Mouse (Mus musculus) heart, embryonic 13.5 days (tissue): ENCODE data around the gene Jtb. TPM values are rescaled to one million over a fixed set of nuclear protein-coding genes. Genes with fewer than 3 reads are reported as not detected.

Experiments
- ATAC-seq: fragments of 200-750 bp; cut with Nextera tagmentation; 2 replicates; pipeline ENCODE4 v1.8.0; 2017; ENCODE audit warnings: moderate TSS enrichment; ENCODE audit not compliant: insufficient number of reproducible peaks, low FRiP score, low TSS enrichment; ENCODE audit errors: extremely low read depth
- H3K27ac ChIP-seq: fragments of 300-500 bp; sonication (generic); replicated peaks from 2 replicates; pipeline ENCODE4 v1.5.1; 2015; ENCODE audit warnings: moderate library complexity, mild to moderate bottlenecking, inconsistent platforms
- H3K27me3 ChIP-seq: fragments of 300-500 bp; sonication (generic); replicated peaks from 2 replicates; pipeline ENCODE4 v1.6.1; 2015; ENCODE audit warnings: mild to moderate bottlenecking, inconsistent platforms
- H3K36me3 ChIP-seq: fragments of 300-500 bp; sonication (generic); 2 replicates; pipeline ENCODE4 v1.6.1; 2015; ENCODE audit warnings: mild to moderate bottlenecking, inconsistent platforms
- H3K4me1 ChIP-seq: fragments of 300-500 bp; sonication (generic); 2 replicates; pipeline ENCODE4 v1.6.1; 2015; ENCODE audit warnings: inconsistent platforms
- H3K4me2 ChIP-seq: fragments of 300-500 bp; sonication (generic); 2 replicates; pipeline ENCODE4 v1.6.1; 2015; ENCODE audit warnings: inconsistent platforms, mild to moderate bottlenecking, moderate library complexity
- H3K4me3 ChIP-seq: fragments of 300-500 bp; sonication (generic); 2 replicates; pipeline ENCODE4 v1.5.1; 2015; ENCODE audit warnings: moderate library complexity, mild to moderate bottlenecking, inconsistent platforms
- H3K9ac ChIP-seq: fragments of 300-500 bp; sonication (generic); 2 replicates; pipeline ENCODE4 v1.6.1; 2015; ENCODE audit warnings: inconsistent platforms, mild to moderate bottlenecking, moderate library complexity
- H3K9me3 ChIP-seq: fragments of 300-500 bp; sonication (generic); 2 replicates; pipeline ENCODE4 v1.6.1; 2016; ENCODE audit warnings: inconsistent platforms
- WGBS: fragments of 180-500 bp; shearing (Covaris S2); methylation state at CpG from one replicate; pipeline ENCODE4 v1.1.7; 2015; ENCODE audit warnings: mixed read lengths; 5-methylcytosine and 5-hydroxymethylcytosine counted together
- polyA plus RNA-seq: library from polyadenylated mRNA; unstranded; fragments of >200 nt; fragmentation: Nextera tagmentation; extraction: Ambion mirVana; gene quantifications from 2 replicates; pipeline ENCODE4 v1.2.1, GENCODE M21; 2015

The Jtb gene
- 72.2 and 78.9 TPM in 2 replicates for polyA plus RNA-seq

DNA sequence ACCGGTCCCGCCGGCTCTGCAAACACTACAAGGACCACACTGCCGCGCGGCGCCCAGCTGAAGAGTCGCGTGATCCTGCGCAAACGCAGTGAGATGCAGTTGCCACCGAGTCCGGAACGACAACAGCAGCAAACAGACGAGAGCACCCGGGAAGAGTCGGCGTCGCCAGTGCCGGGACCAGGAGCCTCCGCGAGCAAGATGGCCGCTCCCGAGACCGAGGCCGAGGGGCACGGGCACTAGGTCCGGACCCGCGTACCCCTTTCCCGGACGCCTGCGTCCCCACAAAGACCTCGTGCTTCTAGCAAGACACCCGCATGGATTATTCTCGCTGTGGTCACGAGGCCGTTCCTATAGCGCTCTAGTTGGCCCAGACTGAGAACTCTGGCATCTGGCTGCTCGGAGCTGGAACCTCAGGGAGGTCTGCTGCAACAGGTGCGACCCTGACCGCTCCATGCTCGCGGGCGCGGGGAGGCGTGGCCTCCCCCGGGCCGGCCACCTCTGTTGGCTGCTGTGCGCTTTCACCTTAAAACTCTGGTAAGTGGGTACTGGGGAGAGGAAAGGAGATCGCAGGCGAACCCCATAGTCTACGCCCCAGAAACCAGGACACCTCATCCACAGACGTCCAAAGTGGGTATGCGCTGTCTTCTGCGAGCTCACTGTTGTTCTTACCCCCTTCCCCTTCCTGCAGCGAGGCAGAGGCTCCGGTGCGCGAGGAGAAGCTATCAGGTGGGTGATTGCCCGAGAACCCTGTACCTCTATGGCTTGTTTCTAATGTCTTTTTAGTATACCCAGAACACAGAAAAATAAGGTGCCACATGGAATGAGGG lies at the start of gene Jtb:
TSS of gene Jtb (plus strand) at position 91 of the 827 bp plus-strand sequence.
- Histone ChIP-seq H3K27me3 (no peaks in the 10 kb centered on the region), H3K36me3 (peaks cover 36% of the 10 kb centered on the region), H3K9ac (peak within 1 kb of the TSS; percentile 92), H3K4me2 (peak within 1 kb of the TSS; percentile 87), H3K4me1 (peaks cover 17% of the 10 kb centered on the region), H3K27ac (peak within 1 kb of the TSS; percentile 86), H3K4me3 (peak within 1 kb of the TSS; percentile 73), H3K9me3 (no peaks in the 10 kb centered on the region)
- under 1% methylated on average over 61 of the region's 61 CpGs for WGBS
- ATAC-seq = peak; percentile 93

- no peak overlapping the region for H3K9ac ChIP-seq
- 55% methylated on average over 3 of the region's 3 CpGs for WGBS
- no peaks in the 10 kb centered on the region for H3K27me3 ChIP-seq
- no peak overlapping the region for H3K27ac ChIP-seq
- H3K9me3 ChIP-seq = no peaks in the 10 kb centered on the region
- no peaks in the 10 kb centered on the region for H3K36me3 ChIP-seq
- ATAC-seq = no peak
- H3K4me1 ChIP-seq = peaks cover 5% of the 10 kb centered on the region
- no peak overlapping the region for H3K4me3 ChIP-seq
- no peak overlapping the region for H3K4me2 ChIP-seq
Observed at GRCm38 (mm10) chr3:90183581-90183980, 47.8 kb upstream of the Jtb start.

DNA sequence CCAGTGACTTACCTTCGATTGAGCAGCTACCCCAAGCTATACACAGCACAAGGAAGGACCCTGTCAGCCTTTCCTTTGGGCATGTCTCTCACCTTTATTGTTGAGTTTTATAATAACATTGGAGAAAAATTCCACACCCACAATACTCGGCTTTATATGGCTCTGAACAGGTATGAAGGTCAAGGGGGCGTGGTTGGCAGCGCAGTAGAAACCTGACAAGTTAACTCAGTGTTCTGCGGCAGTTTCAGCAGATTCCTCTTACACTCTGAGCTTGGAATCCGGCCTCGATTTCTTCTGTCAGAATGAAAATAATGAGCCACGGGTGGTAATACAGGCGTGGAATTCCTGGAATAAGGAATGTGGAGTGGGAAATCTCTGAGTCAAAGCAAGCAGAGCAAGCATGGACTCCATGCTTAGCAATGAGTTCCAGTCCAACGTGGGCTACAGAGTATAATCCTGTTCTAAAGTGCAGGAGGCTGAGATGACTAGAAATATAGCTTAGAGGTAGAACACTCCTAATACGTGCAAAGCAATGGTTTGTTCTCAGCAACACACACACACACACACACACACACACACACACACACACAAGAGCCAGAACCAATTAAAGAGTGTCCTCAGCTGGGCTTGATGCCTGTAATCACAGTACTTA lies 40.4 kb upstream of the Jtb start:
- Histone ChIP-seq H3K27ac (no peak overlapping the region), H3K27me3 (no peaks in the 10 kb centered on the region), H3K9ac (no peak overlapping the region), H3K4me1 (peaks cover 11% of the 10 kb centered on the region), H3K4me3 (no peak overlapping the region), H3K9me3 (no peaks in the 10 kb centered on the region), H3K36me3 (no peaks in the 10 kb centered on the region), H3K4me2 (no peak overlapping the region)
- WGBS = 67% methylated on average over 11 of the region's 11 CpGs
- no peak for ATAC-seq

DNA sequence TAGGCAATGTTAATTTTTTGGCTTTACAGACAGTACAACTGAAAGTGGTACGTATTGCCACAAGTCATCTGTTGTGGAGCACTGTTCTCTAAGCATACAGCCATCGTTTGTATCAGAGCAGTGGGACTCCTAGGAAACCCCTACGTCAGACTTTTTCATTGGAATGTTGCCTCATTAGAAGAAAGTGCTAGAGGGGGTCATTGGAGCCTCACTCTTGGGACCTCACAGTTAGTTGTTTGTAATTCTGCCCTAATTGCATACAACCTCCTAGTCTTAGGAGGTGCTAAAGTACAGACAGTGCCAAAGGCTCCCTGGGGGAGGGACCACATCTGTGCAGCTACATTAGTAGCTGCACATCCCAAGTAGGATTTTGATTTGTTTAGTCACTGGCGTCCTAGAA lies 36.6 kb upstream of the Jtb start:
- no peak overlapping the region for H3K9ac ChIP-seq
- no peak for ATAC-seq
- no peaks in the 10 kb centered on the region for H3K36me3 ChIP-seq
- H3K4me3 ChIP-seq = no peak overlapping the region
- no peaks in the 10 kb centered on the region for H3K9me3 ChIP-seq
- peaks cover 6% of the 10 kb centered on the region; the same call in 1 of the 2 replicates for H3K4me1 ChIP-seq
- no peak overlapping the region for H3K4me2 ChIP-seq
- 70% methylated on average over 4 of the region's 4 CpGs for WGBS
- H3K27me3 ChIP-seq = no peaks in the 10 kb centered on the region
- H3K27ac ChIP-seq = no peak overlapping the region

DNA sequence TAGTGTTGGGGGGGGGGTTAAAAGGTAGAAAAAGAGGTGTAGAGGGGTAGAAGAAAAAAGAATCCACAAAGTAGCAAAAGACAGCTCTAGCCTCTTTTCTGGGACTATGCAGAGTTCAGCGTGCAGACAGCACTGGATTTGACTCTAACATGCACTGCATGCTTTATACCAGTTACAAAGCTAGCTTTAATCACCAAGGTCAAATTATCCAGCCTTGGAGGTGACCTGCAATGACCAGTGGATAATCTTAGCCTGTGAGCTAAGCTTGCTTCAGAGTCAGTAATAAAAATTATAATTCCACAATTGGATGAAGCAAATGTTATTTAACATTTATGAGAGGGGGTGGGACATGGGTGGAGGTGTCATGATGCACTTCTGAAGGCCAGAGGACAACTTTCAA lies 35.8 kb upstream of the Jtb start:
- Histone ChIP-seq H3K9ac (no peak overlapping the region), H3K27me3 (no peaks in the 10 kb centered on the region), H3K36me3 (no peaks in the 10 kb centered on the region), H3K27ac (no peak overlapping the region), H3K4me3 (no peak overlapping the region), H3K4me1 (peaks cover 6% of the 10 kb centered on the region; the same call in 1 of the 2 replicates), H3K4me2 (no peak overlapping the region), H3K9me3 (no peaks in the 10 kb centered on the region)
- ATAC-seq = no peak
- WGBS = 52% methylated on average over 1 of the region's 1 CpGs

DNA sequence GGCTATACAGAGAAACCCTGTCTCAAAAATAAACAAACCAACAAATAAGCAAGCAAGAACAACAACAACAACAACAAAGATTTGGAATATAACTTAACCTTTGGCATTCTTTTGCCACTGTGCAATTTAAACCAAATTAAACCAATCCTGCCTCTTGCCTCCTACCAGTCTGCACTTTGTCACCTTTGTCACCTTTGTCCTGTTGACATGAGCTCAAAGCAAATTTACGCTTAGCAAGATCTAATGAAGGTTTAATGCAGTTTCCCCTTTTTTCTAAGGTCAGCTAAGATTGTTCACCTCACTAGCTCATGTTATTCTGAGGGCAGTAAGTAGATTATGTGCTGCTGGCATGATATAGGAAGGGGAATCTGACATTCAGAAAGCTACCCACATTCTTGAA lies 33.8 kb upstream of the Jtb start:
- Histone ChIP-seq H3K4me1 (peaks cover 6% of the 10 kb centered on the region; the same call in 1 of the 2 replicates), H3K9me3 (no peaks in the 10 kb centered on the region), H3K4me3 (no peak overlapping the region), H3K36me3 (no peaks in the 10 kb centered on the region), H3K27ac (no peak overlapping the region), H3K9ac (no peak overlapping the region), H3K4me2 (no peak overlapping the region), H3K27me3 (no peaks in the 10 kb centered on the region)
- 48% methylated on average over 1 of the region's 1 CpGs for WGBS
- ATAC-seq = no peak

- Histone ChIP-seq H3K36me3 (peaks cover 12% of the 10 kb centered on the region), H3K27me3 (no peaks in the 10 kb centered on the region), H3K9ac (no peak overlapping the region), H3K4me1 (peaks cover 6% of the 10 kb centered on the region; the same call in 1 of the 2 replicates), H3K4me3 (no peak overlapping the region), H3K9me3 (no peaks in the 10 kb centered on the region), H3K27ac (no peak overlapping the region; the same call in 1 of the 2 replicates), H3K4me2 (no peak overlapping the region)
- no peak for ATAC-seq
- WGBS = 88% methylated on average over 1 of the region's 1 CpGs
Observed at GRCm38 (mm10) chr3:90202884-90203283, 28.5 kb upstream of the Jtb start.

DNA sequence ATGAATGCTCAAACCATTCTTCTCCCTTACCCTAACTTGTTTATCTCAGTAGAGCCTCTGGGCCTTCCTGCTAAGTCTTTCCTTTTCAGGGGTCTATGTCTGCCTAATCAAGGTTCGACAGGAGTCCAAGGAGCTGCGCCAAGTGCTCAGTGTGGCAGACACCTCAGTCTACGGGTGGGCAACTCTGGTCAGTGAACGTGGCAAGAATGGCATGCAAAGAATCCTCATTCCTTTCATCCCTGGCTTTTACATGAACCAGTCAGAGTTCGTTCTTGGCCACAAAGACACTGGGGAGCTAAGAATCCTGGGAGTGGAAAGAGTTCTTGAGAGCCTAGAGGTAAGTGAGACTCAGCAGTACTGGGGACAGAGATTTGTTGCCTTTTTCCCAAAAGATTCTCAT lies 27.8 kb upstream of the Jtb start:
- ATAC-seq = no peak
- no peak overlapping the region for H3K4me3 ChIP-seq
- H3K36me3 ChIP-seq = peaks cover 20% of the 10 kb centered on the region
- H3K4me1 ChIP-seq = peaks cover 7% of the 10 kb centered on the region
- no peak overlapping the region for H3K4me2 ChIP-seq
- H3K27me3 ChIP-seq = no peaks in the 10 kb centered on the region
- no peaks in the 10 kb centered on the region for H3K9me3 ChIP-seq
- H3K27ac ChIP-seq = peak overlapping the region; percentile 63
- WGBS = 27% methylated on average over 5 of the region's 5 CpGs
- no peak overlapping the region for H3K9ac ChIP-seq

GRCm38 (mm10) chr3:90204582-90204981 lies 26.8 kb upstream of the Jtb start:
- WGBS = 95% methylated on average over 2 of the region's 2 CpGs
- H3K36me3 ChIP-seq = peaks cover 29% of the 10 kb centered on the region
- H3K9ac ChIP-seq = no peak overlapping the region
- no peak overlapping the region for H3K4me2 ChIP-seq
- H3K9me3 ChIP-seq = no peaks in the 10 kb centered on the region
- peaks cover 12% of the 10 kb centered on the region for H3K4me1 ChIP-seq
- H3K4me3 ChIP-seq = no peak overlapping the region
- no peaks in the 10 kb centered on the region for H3K27me3 ChIP-seq
- no peak for ATAC-seq
- H3K27ac ChIP-seq = no peak overlapping the region

DNA sequence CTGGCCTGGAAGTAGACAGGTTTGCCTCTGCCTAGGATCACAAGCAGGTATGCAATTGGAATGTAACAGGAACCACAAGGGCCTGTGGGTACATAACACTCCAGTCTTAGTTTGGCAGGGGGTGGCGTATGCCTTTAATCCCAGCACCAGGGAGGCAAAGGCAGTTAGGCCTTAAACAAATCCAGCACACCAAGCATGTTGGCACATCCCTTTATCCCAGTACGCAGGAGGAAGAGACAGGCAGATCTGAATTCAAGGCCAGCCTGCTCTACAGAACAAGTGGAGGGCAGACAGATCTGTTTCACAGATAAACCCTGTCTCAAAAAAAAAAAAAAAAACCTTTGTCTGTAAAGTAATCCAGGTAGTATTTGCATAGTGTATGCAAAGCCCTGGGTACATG lies 22.7 kb upstream of the Jtb start:
- Histone ChIP-seq H3K4me3 (no peak overlapping the region), H3K4me1 (peaks cover 40% of the 10 kb centered on the region), H3K36me3 (peaks cover 60% of the 10 kb centered on the region), H3K4me2 (no peak overlapping the region), H3K27ac (peak overlapping the region; percentile 21), H3K9ac (no peak overlapping the region), H3K9me3 (no peaks in the 10 kb centered on the region), H3K27me3 (no peaks in the 10 kb centered on the region)
- WGBS = 72% methylated on average over 2 of the region's 2 CpGs
- no peak for ATAC-seq

- ATAC-seq = no peak
- no peaks in the 10 kb centered on the region for H3K9me3 ChIP-seq
- no peak overlapping the region for H3K4me2 ChIP-seq
- WGBS = 87% methylated on average over 5 of the region's 5 CpGs
- H3K27me3 ChIP-seq = no peaks in the 10 kb centered on the region
- H3K4me3 ChIP-seq = no peak overlapping the region
- H3K9ac ChIP-seq = no peak overlapping the region
- peaks cover 44% of the 10 kb centered on the region for H3K4me1 ChIP-seq
- H3K27ac ChIP-seq = no peak overlapping the region
- peaks cover 60% of the 10 kb centered on the region for H3K36me3 ChIP-seq
Observed at GRCm38 (mm10) chr3:90209908-90210566, 21.4 kb upstream of the Jtb start.
